Mouse (Mus musculus): ENCODE results near the gene Nubp1. TPM values are rescaled to one million over a fixed set of nuclear protein-coding genes. Genes with fewer than 3 reads are reported as not detected.

Gene Nubp1
- 59.7 and 59.9 TPM in 2 replicates for polyA plus RNA-seq (2015; fragmentation: Nextera tagmentation; extraction: Ambion mirVana)

DNA sequence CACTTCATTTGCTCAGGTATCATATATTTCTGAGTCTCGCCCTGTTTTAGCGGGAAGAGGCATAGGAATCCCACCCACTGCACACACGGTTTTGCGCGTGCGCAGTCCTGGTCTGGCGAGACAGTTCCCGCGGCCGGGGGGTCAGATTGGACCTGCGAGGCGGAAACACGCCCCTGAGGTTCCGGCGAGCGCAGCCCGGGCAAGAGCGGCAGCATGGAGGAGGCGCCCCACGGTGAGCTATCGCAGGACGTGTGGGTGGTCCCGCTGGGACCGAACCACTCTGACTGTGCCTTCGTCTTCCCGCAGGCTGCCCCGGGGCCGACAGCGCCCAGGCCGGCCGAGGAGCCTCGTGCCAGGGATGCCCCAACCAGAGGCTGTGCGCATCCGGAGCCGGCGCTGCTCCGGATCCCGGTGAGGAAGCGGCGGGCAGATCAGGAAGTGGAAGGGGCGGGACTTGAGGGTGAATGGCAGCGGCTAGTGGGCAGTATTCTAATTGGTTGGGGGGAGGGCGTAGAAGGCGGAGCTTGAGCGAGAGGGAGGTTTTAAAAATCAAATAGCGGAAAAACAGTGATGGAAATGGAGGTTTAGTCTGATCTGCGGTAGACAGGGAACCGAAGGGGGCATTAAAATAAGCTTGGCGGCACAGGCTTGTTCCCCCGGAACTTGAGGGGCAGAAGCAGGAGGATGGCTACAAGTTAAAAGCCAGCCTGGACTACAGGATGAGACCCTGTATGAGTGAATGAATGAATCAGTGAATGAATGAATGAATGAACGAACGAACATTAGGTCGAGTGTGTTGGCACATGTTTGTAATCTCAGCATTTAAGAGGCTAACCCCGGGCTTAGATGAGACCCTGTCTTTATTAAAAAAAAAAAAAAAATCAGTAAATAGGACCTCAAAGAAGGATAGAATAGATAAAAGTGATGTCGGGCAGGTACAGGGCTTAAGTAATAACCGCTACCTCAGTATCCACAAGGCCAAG is at the start of gene Nubp1:
Gene Nubp1 (plus strand): TSS at position 185 of the 983 bp plus-strand sequence.
- H3K4me1 ChIP-seq (replicated peaks; ENCODE audit: control insufficient read depth, insufficient read depth, low read length): peaks cover 4% of the 10 kb centered on the region
- H3K9ac ChIP-seq (ENCODE audit: low read length): peak within 1 kb of the TSS; percentile 81
- H3K36me3 ChIP-seq (ENCODE audit: control insufficient read depth, insufficient read depth, low read length): peaks cover 26% of the 10 kb centered on the region
- ATAC-seq (ENCODE audit: low read depth): peak; percentile 98
- peak within 1 kb of the TSS; percentile 97 for H3K27ac ChIP-seq (ENCODE audit: low read length)
- no peaks in the 10 kb centered on the region for H3K27me3 ChIP-seq (ENCODE audit: control insufficient read depth, insufficient read depth, low read depth, low read length)
- peak within 1 kb of the TSS; percentile 72 for H3K4me2 ChIP-seq (ENCODE audit: low read depth, low read length)
- H3K9me3 ChIP-seq (ENCODE audit: control insufficient read depth, low read length): no peaks in the 10 kb centered on the region
- 3% methylated on average over 56 of the region's 56 CpGs for WGBS
- peak within 1 kb of the TSS; percentile 83 for H3K4me3 ChIP-seq (ENCODE audit: low read length)

DNA sequence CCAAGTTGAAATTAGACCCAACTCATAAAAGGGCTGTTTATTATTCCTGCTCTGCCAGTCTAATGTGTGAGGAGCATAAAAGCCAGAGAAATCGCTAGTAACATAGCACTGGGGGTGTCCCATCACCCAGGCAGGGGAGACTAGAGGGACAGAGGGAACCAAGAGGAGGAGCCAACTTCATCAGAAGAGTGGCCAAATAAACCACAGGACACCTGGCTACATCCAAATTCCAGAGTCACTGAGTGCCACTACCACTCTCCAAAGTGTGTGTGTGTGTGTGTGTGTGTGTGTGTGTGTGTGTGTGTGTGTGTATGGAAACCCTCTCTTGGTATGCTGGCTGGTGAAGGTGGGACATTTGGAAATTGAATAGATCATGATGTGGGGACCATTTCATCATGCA is 48.7 kb upstream of the Nubp1 start:
- Histone ChIP-seq H3K27me3 (ENCODE audit: control insufficient read depth, insufficient read depth, low read depth, low read length) (no peaks in the 10 kb centered on the region), H3K4me1 (replicated peaks; ENCODE audit: control insufficient read depth, insufficient read depth, low read length) (peaks cover 25% of the 10 kb centered on the region), H3K4me3 (ENCODE audit: low read length) (no peak overlapping the region), H3K9ac (ENCODE audit: low read length) (no peak overlapping the region), H3K9me3 (ENCODE audit: control insufficient read depth, low read length) (no peaks in the 10 kb centered on the region), H3K36me3 (ENCODE audit: control insufficient read depth, insufficient read depth, low read length) (no peaks in the 10 kb centered on the region), H3K4me2 (ENCODE audit: low read depth, low read length) (no peak overlapping the region), H3K27ac (ENCODE audit: low read length) (no peak overlapping the region)
- WGBS: 39% methylated on average over 1 of the region's 1 CpGs
- ATAC-seq (ENCODE audit: low read depth): no peak

DNA sequence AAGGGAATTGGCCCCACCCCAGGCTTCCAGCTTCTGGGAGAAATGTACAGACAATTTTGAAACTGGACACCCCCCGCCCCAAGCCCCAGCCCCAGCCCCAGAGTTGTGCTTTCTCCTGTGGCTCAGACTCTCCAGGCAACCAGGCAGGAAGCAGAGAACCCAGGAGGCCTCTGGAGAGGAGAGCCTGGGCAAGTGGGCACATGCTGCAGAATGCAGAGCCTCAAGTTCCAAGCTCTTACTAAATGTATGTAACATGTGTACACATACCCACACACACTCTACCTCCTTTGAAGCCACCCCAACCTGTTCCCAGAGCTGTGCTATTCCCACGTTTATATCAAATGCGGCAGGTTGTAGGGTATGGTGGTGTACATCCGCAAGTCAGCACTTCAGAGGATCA is 46.0 kb upstream of the Nubp1 start:
- H3K27me3 ChIP-seq (ENCODE audit: control insufficient read depth, insufficient read depth, low read depth, low read length): no peaks in the 10 kb centered on the region
- H3K9ac ChIP-seq (ENCODE audit: low read length): peak overlapping the region; percentile 12; the same call in 1 of the 2 replicates
- no peaks in the 10 kb centered on the region for H3K9me3 ChIP-seq (ENCODE audit: control insufficient read depth, low read length)
- H3K4me3 ChIP-seq (ENCODE audit: low read length): no peak overlapping the region
- 43% methylated on average over 4 of the region's 4 CpGs for WGBS
- no peaks in the 10 kb centered on the region for H3K36me3 ChIP-seq (ENCODE audit: control insufficient read depth, insufficient read depth, low read length)
- peak overlapping the region; percentile 90 for H3K27ac ChIP-seq (ENCODE audit: low read length)
- peaks cover 32% of the 10 kb centered on the region for H3K4me1 ChIP-seq (replicated peaks; ENCODE audit: control insufficient read depth, insufficient read depth, low read length)
- ATAC-seq (ENCODE audit: low read depth): peak; percentile 32
- H3K4me2 ChIP-seq (ENCODE audit: low read depth, low read length): no peak overlapping the region

DNA sequence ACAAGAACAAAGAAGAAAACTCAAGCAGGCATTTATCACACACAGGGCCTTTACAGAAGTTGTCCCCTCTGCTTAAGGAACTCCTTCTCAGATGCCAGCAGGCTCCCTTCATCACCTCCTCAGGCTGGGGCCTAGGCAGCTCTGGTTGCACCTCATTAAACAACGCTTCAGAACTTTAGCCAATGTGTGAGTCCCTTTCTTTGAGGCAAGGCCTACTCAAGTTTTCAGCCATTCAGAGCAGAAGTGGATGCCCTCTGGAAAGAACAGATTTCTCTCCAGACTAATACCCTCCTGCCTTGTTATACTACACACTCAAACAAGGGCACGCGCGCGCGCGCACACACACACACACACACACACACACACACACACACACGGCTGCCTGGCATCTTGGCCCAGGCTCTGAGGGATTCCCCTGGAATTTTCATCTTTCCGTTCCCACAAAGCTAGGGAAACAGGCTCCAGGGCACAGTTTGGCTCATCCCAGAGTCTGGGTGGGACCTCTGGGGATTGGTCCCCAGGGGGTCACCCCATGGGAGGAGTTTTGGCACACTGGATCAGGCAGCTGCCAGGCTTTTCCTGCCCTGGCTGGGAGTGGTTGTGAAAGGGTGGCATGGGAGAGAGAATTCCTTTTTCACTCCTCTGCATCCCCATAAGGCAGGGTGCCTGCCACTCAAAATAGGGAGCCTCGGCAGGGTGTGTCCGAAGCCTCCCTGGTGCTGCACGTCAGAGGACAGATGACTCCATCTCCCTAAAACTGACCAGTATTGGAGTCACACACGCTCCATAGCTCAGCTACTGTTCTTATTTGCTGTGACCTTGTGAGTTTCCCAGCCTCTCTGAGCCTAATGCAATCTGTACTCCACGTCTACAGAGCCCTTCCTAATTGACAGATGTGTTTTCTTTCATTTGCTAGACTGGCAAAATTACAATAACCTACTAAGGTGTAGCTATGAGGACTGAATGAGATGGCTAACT is 45.2 kb upstream of the Nubp1 start:
- Histone ChIP-seq H3K9me3 (ENCODE audit: control insufficient read depth, low read length) (no peaks in the 10 kb centered on the region), H3K36me3 (ENCODE audit: control insufficient read depth, insufficient read depth, low read length) (no peaks in the 10 kb centered on the region), H3K4me2 (ENCODE audit: low read depth, low read length) (no peak overlapping the region), H3K27me3 (ENCODE audit: control insufficient read depth, insufficient read depth, low read depth, low read length) (no peaks in the 10 kb centered on the region), H3K9ac (ENCODE audit: low read length) (peak overlapping the region; percentile 28; the same call in 1 of the 2 replicates), H3K27ac (ENCODE audit: low read length) (peak overlapping the region; percentile 90), H3K4me1 (replicated peaks; ENCODE audit: control insufficient read depth, insufficient read depth, low read length) (peaks cover 36% of the 10 kb centered on the region), H3K4me3 (ENCODE audit: low read length) (no peak overlapping the region)
- 57% methylated on average over 14 of the region's 14 CpGs for WGBS
- peak; percentile 71 for ATAC-seq (ENCODE audit: low read depth)

DNA sequence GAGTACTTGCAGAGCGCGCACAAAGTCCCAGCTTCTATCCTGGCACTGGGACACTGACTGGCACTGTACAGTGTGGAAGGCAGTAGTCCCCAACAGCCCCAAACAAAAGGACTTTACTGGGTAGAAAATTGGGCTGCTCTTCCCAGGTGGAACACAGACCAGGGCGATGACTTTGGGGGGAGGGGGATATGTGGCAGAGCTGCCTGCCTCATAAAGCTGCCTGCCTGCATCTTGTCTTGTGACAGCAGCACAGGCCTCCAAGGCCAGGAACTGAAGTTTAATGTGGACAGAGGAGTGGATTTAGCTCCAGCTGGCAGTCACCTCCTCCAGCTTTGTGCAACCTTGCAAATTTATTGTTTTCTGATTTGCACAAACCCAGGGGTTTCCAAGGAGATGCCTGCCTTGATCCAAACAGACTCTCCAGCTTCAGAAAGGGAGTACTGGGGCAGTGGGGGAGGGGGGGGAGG is 42.2 kb upstream of the Nubp1 start:
- peak overlapping the region; percentile 63 for H3K27ac ChIP-seq (ENCODE audit: low read length)
- no peaks in the 10 kb centered on the region for H3K27me3 ChIP-seq (ENCODE audit: control insufficient read depth, insufficient read depth, low read depth, low read length)
- no peak overlapping the region for H3K4me2 ChIP-seq (ENCODE audit: low read depth, low read length)
- no peaks in the 10 kb centered on the region for H3K9me3 ChIP-seq (ENCODE audit: control insufficient read depth, low read length)
- no peaks in the 10 kb centered on the region for H3K36me3 ChIP-seq (ENCODE audit: control insufficient read depth, insufficient read depth, low read length)
- no peak overlapping the region for H3K9ac ChIP-seq (ENCODE audit: low read length)
- H3K4me3 ChIP-seq (ENCODE audit: low read length): no peak overlapping the region
- peaks cover 39% of the 10 kb centered on the region for H3K4me1 ChIP-seq (replicated peaks; ENCODE audit: control insufficient read depth, insufficient read depth, low read length)
- 71% methylated on average over 3 of the region's 3 CpGs for WGBS
- peak; percentile 49 for ATAC-seq (ENCODE audit: low read depth)

DNA sequence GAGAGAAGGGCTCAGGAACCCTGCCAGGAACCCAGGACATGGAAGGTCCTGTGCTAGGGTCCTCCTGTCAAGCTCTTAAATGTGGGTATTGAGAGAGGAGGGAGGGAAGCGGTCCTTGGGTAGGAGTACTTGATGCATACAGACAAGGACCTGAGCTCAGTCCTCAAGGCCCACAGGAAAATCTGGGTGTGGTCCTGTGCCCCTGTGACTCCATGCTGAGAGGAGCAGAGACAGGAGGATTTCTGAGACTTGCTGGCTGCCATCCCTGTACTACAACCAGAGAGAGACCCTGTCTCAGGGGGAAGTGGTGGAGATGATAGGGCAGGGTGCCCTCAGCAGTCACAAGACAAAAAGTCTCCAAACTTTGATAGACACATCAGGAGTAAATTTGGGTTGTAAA is 41.8 kb upstream of the Nubp1 start:
- ATAC-seq (ENCODE audit: low read depth): peak; percentile 4
- Histone ChIP-seq H3K27me3 (ENCODE audit: control insufficient read depth, insufficient read depth, low read depth, low read length) (no peaks in the 10 kb centered on the region), H3K27ac (ENCODE audit: low read length) (peak overlapping the region; percentile 56), H3K9ac (ENCODE audit: low read length) (no peak overlapping the region), H3K4me3 (ENCODE audit: low read length) (no peak overlapping the region), H3K4me2 (ENCODE audit: low read depth, low read length) (no peak overlapping the region), H3K36me3 (ENCODE audit: control insufficient read depth, insufficient read depth, low read length) (no peaks in the 10 kb centered on the region), H3K9me3 (ENCODE audit: control insufficient read depth, low read length) (no peaks in the 10 kb centered on the region), H3K4me1 (replicated peaks; ENCODE audit: control insufficient read depth, insufficient read depth, low read length) (peaks cover 41% of the 10 kb centered on the region)
- WGBS: 47% methylated on average over 1 of the region's 1 CpGs

DNA sequence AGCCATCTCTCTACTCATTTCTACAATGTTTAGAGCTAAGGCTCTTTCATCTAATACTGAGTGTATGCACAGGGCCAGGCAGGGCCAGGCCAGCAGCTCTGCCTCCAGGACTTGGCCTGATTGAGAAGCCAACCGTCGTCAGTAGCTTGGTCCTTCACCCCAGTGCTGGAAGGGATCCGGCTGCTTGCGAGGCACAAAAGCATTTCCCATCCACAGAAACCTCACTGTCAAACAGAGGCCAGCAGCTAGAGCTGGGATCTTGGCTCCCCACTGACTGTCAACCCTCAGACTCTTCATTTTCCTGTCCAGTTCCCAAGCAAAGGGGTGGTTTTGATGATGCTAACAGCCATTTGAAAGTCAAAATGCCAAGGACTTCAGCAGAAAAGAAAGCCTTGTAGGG is 39.4 kb upstream of the Nubp1 start:
- no peak overlapping the region for H3K4me2 ChIP-seq (ENCODE audit: low read depth, low read length)
- H3K36me3 ChIP-seq (ENCODE audit: control insufficient read depth, insufficient read depth, low read length): no peaks in the 10 kb centered on the region
- H3K4me3 ChIP-seq (ENCODE audit: low read length): no peak overlapping the region
- peaks cover 23% of the 10 kb centered on the region for H3K4me1 ChIP-seq (replicated peaks; ENCODE audit: control insufficient read depth, insufficient read depth, low read length)
- no peaks in the 10 kb centered on the region for H3K27me3 ChIP-seq (ENCODE audit: control insufficient read depth, insufficient read depth, low read depth, low read length)
- WGBS: 63% methylated on average over 4 of the region's 4 CpGs
- H3K9me3 ChIP-seq (ENCODE audit: control insufficient read depth, low read length): no peaks in the 10 kb centered on the region
- no peak overlapping the region for H3K9ac ChIP-seq (ENCODE audit: low read length)
- no peak overlapping the region for H3K27ac ChIP-seq (ENCODE audit: low read length)
- ATAC-seq (ENCODE audit: low read depth): no peak

DNA sequence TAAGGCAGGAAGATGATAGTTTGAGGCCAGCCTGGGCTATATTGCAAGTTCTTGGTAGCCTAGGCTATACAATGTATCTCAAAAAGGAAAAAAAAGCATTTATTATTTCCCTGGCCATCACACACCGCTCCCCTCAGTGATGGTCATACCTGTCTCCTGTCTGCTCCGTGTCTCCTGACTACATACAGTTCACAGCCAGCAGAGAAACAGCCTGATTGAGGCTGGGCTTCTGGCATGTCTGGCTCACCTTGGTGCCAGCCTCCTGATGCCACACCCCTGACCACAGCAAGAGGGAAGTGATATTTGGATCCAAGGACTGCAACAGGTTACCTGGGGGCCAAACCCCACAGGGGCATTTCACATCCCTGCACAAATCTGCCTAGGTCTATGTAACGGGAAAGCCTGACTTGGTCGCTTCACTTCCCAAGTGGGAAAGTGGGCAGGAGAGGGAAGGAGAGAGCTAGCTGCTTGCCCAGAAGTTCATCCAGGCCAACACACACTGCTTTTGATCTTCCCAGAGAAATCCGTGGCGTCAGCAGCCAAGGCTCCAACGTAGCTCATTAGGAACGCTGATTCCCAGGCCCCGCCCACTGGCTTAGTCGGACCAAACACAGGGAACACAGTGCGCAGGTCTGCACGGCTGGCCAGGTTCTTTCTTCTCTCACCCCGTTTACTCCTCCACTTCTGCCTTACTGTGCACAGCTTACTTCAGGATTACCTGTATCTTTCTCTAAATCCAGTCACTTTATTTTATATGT is 37.3 kb upstream of the Nubp1 start:
- H3K4me1 ChIP-seq (replicated peaks; ENCODE audit: control insufficient read depth, insufficient read depth, low read length): peaks cover 17% of the 10 kb centered on the region
- no peaks in the 10 kb centered on the region for H3K9me3 ChIP-seq (ENCODE audit: control insufficient read depth, low read length)
- ATAC-seq (ENCODE audit: low read depth): peak; percentile 60; the same call in 1 of the 2 replicates
- H3K36me3 ChIP-seq (ENCODE audit: control insufficient read depth, insufficient read depth, low read length): no peaks in the 10 kb centered on the region
- no peaks in the 10 kb centered on the region for H3K27me3 ChIP-seq (ENCODE audit: control insufficient read depth, insufficient read depth, low read depth, low read length)
- H3K27ac ChIP-seq (ENCODE audit: low read length): no peak overlapping the region
- H3K4me2 ChIP-seq (ENCODE audit: low read depth, low read length): peak overlapping the region; percentile 38
- H3K9ac ChIP-seq (ENCODE audit: low read length): no peak overlapping the region
- WGBS: 22% methylated on average over 13 of the region's 13 CpGs
- no peak overlapping the region for H3K4me3 ChIP-seq (ENCODE audit: low read length)

All from lung, embryonic 16.5 days (tissue).